Mouse (Mus musculus) telencephalon, adult 2 months (tissue): ENCODE results near the gene Esam.

Source experiments
- DNase-seq: peaks from one replicate; pipeline ENCODE4 v3.0.0-alpha.2; 2011; ENCODE audit warnings: low read depth, low spot score

The Esam gene

DNA sequence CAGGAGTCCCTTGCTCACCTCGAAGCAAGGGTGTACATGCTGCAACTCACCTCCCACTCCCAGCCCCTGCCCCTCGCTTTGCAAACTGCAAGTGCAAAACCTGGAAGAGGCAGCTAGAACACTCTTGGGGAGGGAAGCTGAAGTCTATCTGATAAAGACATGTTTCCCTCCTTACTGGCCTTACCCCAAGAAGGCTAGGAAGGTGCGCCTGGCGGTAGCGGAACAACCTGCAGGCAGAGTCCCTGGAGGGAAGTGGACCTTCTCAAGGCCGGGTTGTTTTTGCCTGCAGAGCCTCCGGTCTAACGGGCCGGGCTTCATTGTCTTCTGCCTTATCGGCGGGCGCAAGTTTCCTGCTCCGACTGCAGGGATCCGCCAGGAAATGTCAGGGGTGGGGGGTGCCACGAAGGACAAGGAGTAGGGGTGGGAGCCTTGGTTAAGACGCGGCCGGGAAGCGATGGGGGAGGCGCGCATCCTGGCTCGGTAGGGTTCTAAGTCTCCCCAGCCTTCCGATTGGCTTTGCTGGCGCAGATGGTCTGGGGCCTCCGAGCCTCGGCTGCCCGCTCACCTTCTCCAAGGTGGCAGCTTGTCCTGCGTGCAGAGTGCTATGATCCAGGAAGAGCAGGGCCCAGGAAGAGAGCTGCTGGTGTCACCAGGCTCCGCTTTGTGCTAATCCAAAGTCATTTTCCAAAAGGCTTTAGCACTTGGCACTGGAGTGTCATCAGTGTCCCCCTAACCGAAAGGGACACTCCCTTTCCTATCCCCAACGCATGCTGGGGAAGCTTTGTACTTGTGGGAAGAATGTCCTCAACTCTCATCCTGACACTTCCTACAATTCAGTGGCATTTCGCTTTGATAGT is 2.4 kb downstream of the Esam start:
- DNase-seq, result no peak

GRCm38 (mm10) chr9:37530888-37531705 is 3.2 kb downstream of the Esam start:
- no peak for DNase-seq

DNA sequence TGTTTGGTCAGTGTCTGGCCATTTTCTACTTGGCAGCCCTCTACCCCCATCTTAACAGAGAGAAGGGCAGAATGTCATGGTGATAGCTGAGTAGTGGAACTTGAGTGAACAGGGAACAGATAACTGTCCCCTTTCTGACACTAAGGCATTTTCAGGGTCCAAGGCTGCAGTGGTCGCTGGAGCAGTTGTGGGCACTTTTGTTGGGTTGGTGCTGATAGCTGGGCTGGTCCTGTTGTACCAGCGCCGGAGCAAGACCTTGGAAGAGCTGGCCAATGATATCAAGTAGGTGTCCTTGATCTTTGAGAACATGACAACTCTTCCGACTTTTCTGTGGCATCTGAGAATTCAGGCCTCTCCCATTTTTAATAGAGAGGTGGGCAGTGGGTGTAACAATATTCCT is 9.0 kb downstream of the Esam start:
- no peak for DNase-seq

DNA sequence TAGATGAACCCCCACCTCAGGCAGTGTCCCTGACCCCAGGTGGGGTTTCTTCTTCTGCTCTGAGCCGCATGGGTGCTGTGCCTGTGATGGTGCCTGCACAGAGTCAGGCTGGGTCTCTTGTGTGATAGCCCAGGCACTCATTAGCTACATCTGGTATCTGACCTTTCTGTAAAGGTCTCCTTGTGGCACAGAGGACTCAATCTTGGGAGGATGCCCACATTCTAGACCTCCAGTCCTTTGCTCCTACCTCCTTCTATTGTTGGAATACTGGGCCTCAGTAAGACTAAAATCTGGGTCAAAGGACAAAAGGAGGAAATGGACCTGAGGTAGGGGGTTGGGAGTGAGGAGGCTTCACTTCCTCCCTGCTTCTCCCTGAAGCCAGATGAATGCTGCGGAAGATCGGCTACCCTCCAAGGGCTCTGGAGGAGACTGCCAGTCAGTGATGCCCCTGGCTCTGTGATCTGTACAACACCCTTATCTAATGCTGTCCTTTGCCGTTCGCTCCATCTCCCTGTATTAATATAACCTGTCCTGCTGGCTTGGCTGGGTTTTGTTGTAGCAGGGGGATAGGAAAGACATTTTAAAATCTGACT is 9.9 kb downstream of the Esam start:
- DNase-seq, result no peak

DNA sequence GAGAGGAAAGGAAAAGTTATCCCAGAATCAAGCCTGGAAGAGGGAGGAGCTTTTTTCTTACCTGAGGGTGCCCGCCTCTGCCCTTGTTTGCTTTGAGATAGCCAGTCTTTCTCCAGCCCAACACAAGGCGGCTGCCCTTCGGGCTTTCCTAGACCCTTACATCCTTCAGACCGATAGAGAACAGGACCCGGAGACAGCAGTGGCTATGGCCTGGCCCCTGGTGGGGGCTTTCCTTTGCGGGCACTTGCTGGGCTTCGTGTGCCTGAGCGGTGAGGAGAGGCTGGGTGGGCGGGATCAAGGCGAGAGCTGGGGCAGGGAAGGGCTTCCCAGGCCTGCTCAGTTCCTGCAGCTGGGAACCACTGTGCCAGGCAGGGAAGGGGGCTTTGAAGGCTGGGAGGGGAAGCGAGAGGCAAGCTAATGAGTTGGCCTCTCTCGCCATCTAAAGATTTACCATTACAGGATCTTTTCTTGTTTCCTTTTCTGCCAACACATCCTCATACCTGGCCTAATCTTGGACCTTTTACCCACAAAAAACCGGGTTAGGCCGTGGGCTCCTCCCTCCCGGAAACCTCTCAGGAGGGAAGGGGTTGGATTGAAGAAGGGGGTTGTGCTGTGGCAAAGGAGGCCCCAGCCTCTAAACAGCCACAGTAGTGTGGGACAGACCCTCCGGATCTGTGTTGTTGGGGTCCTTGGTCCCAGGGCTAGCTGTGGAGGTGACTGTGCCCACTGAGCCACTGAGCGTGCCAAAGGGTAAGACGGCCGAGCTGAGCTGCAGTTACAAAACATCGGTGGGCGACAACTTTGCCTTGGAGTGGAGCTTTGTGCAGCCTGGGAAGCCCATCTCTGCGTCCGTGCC is 11.5 kb downstream of the Esam start, which contains the start of gene Vsig2:
TSS of gene Vsig2 (plus strand) at position 86 of the 856 bp plus-strand sequence.
- no peak for DNase-seq

DNA sequence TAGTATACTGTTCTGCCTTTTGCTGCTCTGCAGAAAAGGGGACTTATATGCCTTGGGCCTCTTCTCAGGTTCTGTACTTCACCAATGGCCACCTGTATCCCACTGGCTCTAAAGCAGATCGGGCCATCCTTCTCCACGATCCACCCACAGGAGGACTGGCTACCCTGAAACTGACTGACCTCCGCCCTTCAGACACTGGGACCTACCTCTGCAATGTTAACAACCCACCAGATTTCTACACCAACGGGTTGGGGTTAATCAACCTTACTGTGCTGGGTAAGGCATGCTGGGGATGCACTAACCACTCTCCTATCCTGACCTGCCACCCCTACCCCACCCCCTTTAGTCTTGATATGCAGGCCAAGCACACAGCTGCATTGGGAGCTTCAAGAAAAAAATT is 12.3 kb downstream of the Esam start:
- no peak for DNase-seq

DNA sequence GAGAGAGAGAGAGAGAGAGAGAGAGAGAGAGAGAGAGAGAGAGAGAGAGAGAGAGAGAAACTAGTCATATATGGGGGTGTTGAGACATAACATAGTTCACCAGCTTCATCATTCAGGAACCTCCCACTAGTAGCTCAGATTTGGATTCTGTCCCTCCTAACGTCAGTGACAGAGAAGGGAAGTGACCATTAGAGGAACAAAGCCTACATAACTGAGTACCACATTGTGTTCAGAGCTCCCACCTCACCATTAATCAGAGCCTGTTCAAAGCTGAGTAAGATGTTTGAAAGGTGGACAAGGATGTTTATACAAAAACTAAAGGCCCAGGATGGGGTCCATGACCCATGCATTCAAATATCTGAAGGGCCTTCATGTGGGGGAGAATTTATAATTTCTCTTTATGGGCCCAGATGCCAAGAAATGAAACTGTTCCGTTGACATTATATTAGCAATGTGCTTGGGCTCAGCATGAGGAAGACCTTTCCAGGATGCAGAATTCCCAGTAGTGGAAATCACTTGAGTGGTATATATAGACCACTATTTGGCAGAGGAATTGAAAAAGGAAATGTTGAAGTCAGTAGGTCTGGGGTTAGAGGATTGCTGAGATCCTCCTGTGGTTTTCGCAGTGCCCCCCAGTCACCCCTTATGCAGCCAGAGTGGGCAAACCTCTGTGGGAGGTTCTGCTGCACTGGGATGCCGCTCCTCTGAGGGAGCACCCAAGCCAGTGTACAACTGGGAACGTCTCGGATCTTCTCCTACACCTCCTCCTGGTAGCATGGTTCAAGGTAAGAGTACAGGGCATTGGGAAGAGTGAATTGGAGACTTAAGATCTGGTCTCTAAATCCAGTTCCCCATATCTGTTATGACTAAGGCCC is 13.1 kb downstream of the Esam start:
- DNase-seq, result no peak

- DNase-seq, result no peak
These were observed 14.2 kb downstream of the Esam start for GRCm38 (mm10) chr9:37541851-37542642.

DNA sequence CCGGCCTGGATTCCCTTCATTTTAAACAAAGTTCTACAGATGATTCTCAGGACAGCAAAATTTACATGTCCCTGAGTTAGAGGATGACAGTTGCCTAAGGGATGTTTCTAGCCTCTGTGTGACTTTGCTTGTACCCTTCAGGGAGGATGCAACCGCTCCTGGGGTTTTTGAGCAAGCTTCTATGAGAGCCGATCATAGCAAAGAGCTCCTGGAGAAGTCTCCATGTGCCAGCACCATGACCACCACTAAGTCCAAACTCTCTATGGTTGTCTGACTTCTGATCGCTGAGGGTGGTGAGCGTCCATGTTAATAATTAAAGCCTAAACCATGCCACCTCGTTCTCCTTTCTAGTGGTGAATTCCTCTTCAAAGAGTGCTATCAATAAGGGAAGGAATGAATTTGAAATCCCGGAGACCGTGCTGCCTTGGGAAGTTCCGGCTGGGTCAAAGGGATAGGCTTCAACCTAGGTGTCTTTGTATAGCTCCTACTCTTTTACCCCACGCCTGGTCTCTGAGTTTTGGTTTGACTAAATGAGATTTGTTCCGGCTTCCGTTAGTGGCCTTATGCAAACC is 16.1 kb downstream of the Esam start:
- no peak for DNase-seq

DNA sequence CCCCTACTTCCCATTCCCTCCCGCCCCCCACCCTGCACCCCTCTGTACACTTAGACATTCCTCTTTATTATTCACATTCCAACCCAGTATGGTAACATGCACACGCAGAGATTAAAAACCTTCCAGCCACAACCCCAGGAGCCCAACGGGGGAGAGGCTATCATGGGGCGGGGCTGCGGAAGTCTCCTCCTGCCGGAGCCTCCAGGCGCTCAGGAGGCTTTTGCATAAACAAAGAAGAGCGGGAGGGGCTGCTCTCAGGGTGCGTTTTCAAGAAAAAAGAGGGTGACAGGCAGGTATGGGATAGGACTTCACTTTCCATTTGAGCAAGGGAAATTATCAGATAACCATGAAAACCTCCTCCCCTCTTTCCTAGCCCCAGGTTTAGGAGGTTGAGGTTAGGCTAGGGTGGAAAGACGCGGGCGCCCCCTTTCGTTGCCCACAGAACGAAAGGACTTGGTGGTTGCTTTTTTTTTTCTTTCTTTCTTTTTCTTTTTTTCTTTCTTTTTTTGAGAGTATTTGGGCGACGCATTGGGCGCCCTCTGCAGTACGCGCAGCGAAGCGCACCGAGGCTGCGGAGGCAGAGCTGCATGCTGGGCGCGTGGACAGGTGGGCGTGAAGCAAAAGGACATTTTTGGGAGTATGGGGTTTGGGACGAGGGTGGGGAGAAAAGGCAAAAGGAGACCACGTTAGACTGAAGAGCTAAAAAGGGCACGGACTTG is 16.7 kb downstream of the Esam start:
- DNase-seq, result no peak

GRCm38 (mm10) chr9:37545166-37545610 is 17.3 kb downstream of the Esam start:
- no peak for DNase-seq

- no peak for DNase-seq
These were observed 18.1 kb downstream of the Esam start for GRCm38 (mm10) chr9:37545847-37546452.

DNA sequence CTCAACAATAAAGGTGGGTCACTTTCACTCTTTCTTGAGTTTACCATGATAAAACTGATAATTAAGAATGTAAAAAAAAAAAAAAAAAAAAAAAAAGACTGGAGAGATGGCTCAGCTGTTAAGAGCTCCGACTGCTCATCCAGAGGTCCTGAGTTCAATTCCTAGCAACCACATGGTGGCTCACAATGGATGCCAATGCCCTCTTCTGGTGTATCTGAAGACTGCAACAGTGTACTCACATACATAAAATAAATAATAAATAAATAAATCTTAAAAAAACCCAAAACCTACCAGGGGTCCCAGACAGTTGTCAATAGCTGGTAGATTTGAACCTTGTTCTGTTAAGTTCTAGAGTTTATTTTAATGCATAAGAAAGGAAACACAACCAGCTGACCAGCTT is 19.0 kb downstream of the Esam start:
- DNase-seq, result no peak

- no peak for DNase-seq
These were observed 22.6 kb downstream of the Esam start for GRCm38 (mm10) chr9:37550435-37550834.

DNA sequence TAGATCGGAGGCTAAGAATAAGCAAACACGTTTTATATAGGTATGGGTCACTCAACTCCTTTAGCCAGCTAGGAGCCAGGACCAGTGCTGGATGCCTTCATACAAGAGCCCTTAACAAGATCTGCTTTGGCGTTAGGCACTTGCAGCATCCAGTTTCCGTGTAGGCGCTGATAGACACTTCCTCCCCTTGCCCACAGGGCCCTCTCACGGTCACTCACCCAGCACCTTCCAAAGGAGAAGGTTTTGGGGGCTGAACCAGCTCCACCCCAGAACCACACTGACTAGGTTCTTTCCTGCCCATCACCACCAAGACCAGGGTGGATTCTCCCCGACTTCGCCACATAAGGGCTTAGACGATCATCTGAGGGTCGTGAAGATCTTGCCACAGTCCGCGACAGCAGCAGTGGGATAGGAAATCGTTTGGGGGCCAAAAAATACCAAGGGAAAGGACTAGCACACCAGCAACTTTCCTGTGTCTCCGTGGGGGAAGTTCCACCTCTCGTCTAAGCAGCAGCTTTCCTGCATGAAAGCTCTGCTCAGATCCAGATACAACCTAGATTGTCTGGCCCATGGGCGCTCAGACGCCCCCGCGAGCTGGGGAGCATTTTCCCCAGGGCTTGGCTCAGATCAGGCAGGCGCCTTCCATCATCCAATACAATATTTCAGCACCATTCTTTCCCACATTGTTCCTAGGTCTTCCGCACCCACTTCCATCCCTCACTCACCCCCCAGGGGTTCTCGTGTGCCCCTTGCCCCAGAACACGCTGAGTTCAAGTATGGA is 24.1 kb downstream of the Esam start:
- no peak for DNase-seq

DNA sequence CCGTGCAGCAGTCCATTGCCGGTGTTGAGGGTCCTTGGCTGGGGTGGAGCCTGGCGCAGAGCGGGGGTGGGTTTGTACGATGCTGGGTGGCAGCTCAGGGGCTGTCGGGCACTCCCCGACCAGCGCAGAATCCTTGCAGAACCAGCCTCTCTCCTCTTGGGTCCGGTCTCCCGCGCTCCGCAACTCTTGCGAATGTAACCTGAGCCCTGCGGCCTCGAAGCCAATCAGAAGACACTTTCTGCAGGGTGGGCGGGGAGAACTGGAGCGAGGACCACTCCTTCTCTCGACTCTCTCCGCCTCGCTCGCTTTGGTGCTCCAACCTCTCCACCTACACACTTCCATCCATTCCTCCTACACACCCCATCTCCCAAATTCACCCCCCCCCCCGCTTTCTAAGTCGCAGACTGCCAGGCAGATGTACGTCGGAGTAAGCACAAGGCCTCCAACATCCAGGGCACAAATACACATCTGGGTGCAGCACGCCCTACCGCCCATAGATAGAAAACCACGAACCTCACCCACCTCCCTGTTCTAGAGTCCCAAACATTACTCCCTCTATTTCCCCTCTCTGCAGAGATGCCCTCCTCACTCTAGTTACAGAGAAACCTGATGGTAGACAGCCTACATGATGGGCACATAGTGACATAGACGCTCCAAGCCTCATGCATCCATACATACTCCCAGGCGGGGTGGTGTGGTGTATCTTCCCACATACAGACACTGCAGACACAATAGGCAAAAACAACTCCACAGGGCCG is 24.8 kb downstream of the Esam start, which contains the start of gene Nrgn:
TSS of gene Nrgn (minus strand) at position 369 of the 758 bp plus-strand sequence.
- DNase-seq, result peak; percentile 95
